Mouse (Mus musculus): ENCODE measurements around the gene Prkar1b. TPM values are rescaled to one million over a fixed set of nuclear protein-coding genes. Genes with fewer than 3 reads are reported as not detected.
A peak's percentile ranks its signal among the peaks of the same experiment; 100 is the strongest.

The Prkar1b gene
- polyA plus RNA-seq, 1 experiment from 2014 or later: 9.4 TPM

DNA sequence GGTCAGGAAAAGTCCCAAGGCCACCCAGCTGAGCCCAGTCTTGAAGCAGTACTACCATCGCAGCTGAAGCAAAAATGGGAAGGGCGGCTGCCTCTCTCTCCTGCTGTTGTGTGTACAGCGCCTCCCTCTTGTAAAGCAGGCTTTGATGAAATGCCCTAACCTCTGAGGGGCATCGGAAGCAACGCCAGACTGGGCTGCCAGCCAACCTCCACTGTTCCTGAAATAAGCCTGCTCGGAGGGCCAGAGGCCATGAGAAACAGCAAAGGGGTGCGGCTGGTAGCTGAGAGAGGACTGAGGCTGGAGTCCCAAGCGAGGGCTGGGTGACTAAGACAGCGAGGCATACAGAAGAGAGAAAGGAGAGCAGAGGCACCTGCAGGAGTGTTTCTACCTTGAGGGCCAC is 161.0 kb downstream of the Prkar1b start:
- WGBS: 16% methylated on average over 9 of the region's 9 CpGs
- peak overlapping the region; percentile 34 for H3K4me2 ChIP-seq
- peaks cover 30% of the 10 kb centered on the region for H3K27me3 ChIP-seq (replicated peaks)
- peaks cover 49% of the 10 kb centered on the region for H3K36me3 ChIP-seq
- H3K4me3 ChIP-seq: no peak overlapping the region
- H3K9ac ChIP-seq: peak overlapping the region; percentile 50
- peak; percentile 55; the same call in 1 of the 2 replicates for ATAC-seq (ENCODE audit: extremely low read depth, insufficient number of reproducible peaks, low FRiP score, low TSS enrichment)
- H3K27ac ChIP-seq (replicated peaks): peak overlapping the region; percentile 77
- no peaks in the 10 kb centered on the region for H3K9me3 ChIP-seq
- peaks cover 62% of the 10 kb centered on the region for H3K4me1 ChIP-seq

- H3K36me3 ChIP-seq: peaks cover 57% of the 10 kb centered on the region
- H3K4me3 ChIP-seq: no peak overlapping the region
- H3K9ac ChIP-seq: peak overlapping the region; percentile 50; the same call in 1 of the 2 replicates
- 66% methylated on average over 10 of the region's 10 CpGs for WGBS
- no peak overlapping the region for H3K4me2 ChIP-seq
- H3K27ac ChIP-seq (replicated peaks): peak overlapping the region; percentile 77
- H3K27me3 ChIP-seq (replicated peaks): peaks cover 22% of the 10 kb centered on the region
- no peaks in the 10 kb centered on the region for H3K9me3 ChIP-seq
- ATAC-seq (ENCODE audit: extremely low read depth, insufficient number of reproducible peaks, low FRiP score, low TSS enrichment): no peak
- H3K4me1 ChIP-seq: peaks cover 56% of the 10 kb centered on the region
These were observed 161.8 kb downstream of the Prkar1b start for GRCm38 (mm10) chr5:138987994-138988393.

GRCm38 (mm10) chr5:138981921-138982320 is 167.9 kb downstream of the Prkar1b start:
- no peak for ATAC-seq (ENCODE audit: extremely low read depth, insufficient number of reproducible peaks, low FRiP score, low TSS enrichment)
- peaks cover 94% of the 10 kb centered on the region for H3K36me3 ChIP-seq
- 70% methylated on average over 7 of the region's 9 CpGs for WGBS

DNA sequence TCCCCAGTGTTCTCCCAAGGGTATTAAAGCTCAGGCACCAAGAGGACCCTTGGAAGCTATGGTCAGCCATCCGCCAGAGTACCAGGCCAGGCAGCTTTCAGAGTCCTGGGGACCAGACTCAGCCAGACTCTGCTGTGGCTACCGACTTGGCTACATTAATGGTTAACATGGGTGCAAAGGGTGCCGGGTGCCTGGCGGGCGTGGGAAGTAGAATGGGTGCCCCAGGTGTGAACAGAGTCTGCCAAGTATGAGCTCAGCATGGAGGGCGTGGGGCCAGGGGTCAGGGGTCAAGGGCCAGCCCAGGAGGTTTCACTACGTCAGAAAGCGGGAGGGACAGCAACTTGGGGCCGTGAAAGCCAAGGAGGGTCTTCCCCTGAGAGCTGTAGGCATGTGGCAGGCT is 169.2 kb downstream of the Prkar1b start:
- H3K36me3 ChIP-seq: peaks cover 93% of the 10 kb centered on the region
- no peak overlapping the region for H3K4me2 ChIP-seq
- 83% methylated on average over 9 of the region's 9 CpGs for WGBS
- ATAC-seq (ENCODE audit: extremely low read depth, insufficient number of reproducible peaks, low FRiP score, low TSS enrichment): no peak
- no peak overlapping the region for H3K4me3 ChIP-seq
- H3K27me3 ChIP-seq (replicated peaks): no peaks in the 10 kb centered on the region
- no peaks in the 10 kb centered on the region for H3K9me3 ChIP-seq
- no peak overlapping the region for H3K27ac ChIP-seq (replicated peaks)
- H3K9ac ChIP-seq: peak overlapping the region; percentile 44; the same call in 1 of the 2 replicates
- H3K4me1 ChIP-seq: peaks cover 41% of the 10 kb centered on the region

More at GRCm38 (mm10) chr5:138981921-138982320, 167.9 kb downstream of the Prkar1b start:
- Histone ChIP-seq H3K27me3 (replicated peaks) (no peaks in the 10 kb centered on the region), H3K4me1 (peaks cover 41% of the 10 kb centered on the region), H3K27ac (replicated peaks) (no peak overlapping the region), H3K4me3 (no peak overlapping the region), H3K9me3 (no peaks in the 10 kb centered on the region), H3K4me2 (no peak overlapping the region), H3K9ac (no peak overlapping the region)

GRCm38 (mm10) chr5:138979840-138980239 is 170.0 kb downstream of the Prkar1b start:
- H3K27ac ChIP-seq (replicated peaks): 0 out of 2 replicates have a peak overlapping the region, but pooled peaks have one; percentile 12
- H3K4me3 ChIP-seq: no peak overlapping the region
- WGBS: 41% methylated on average over 8 of the region's 8 CpGs
- no peak for ATAC-seq (ENCODE audit: extremely low read depth, insufficient number of reproducible peaks, low FRiP score, low TSS enrichment)
- H3K4me2 ChIP-seq: no peak overlapping the region
- H3K36me3 ChIP-seq: peaks cover 93% of the 10 kb centered on the region
- peaks cover 41% of the 10 kb centered on the region for H3K4me1 ChIP-seq
- H3K9me3 ChIP-seq: no peaks in the 10 kb centered on the region
- peak overlapping the region; percentile 47 for H3K9ac ChIP-seq
- H3K27me3 ChIP-seq (replicated peaks): no peaks in the 10 kb centered on the region

DNA sequence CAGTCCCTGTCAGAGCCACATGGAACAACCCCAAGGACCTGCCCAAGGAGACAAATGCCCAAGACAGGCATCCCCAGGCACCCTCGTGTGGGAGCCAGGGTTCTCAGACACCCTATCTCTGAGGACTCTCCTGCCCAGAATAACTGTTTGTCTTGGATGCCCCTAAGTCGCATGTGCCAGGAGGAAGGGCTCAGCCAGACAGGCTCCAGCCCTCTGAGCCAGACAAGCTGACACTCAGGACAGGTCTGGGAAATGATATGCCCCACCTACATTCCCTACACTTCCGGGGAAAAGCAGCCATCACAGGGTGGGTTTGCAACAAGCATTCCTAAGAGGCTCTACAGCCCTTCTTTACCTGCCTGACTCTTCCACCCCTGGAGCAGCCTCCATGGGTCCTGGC is 172.0 kb downstream of the Prkar1b start:
- Histone ChIP-seq H3K27ac (replicated peaks) (peak overlapping the region; percentile 30; the same call in 1 of the 2 replicates), H3K9ac (peak overlapping the region; percentile 26; the same call in 1 of the 2 replicates), H3K9me3 (no peaks in the 10 kb centered on the region), H3K36me3 (peaks cover 72% of the 10 kb centered on the region), H3K4me3 (no peak overlapping the region), H3K27me3 (replicated peaks) (no peaks in the 10 kb centered on the region), H3K4me2 (no peak overlapping the region), H3K4me1 (peaks cover 56% of the 10 kb centered on the region)
- 17% methylated on average over 3 of the region's 3 CpGs for WGBS
- ATAC-seq (ENCODE audit: extremely low read depth, insufficient number of reproducible peaks, low FRiP score, low TSS enrichment): no peak

DNA sequence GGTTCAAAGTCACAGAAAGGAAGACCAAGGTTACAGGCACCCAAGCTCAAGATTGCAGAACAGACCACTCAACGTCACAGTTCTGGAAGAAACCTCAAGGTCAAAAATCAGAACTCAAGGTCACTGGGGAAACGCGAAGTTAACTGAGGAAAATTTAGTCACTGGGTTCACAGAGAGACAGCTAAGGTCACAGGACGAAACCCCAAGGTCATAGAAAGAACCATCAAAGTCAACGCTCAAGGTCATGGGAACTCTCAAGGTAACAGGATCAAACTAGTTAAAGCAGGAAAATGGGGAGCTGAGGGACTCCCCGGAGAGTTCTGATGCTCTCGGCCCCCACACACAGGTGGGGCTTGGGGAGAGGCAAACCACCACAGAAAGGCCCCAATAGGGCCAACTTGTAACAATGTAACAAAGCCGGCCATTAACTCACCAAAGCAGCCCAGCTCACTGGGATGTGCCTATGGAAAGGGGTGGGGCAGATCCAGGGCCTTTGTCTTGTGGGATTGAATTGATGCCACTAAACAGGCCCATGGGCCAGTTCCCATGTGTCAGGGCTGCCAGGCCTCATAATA is 174.8 kb downstream of the Prkar1b start:
- Histone ChIP-seq H3K27me3 (replicated peaks) (no peaks in the 10 kb centered on the region), H3K9me3 (no peaks in the 10 kb centered on the region), H3K27ac (replicated peaks) (peak overlapping the region; percentile 52), H3K4me2 (no peak overlapping the region), H3K36me3 (peaks cover 48% of the 10 kb centered on the region), H3K4me1 (peaks cover 62% of the 10 kb centered on the region), H3K4me3 (no peak overlapping the region), H3K9ac (no peak overlapping the region)
- 85% methylated on average over 8 of the region's 8 CpGs for WGBS
- no peak for ATAC-seq (ENCODE audit: extremely low read depth, insufficient number of reproducible peaks, low FRiP score, low TSS enrichment)

- Histone ChIP-seq H3K4me1 (peaks cover 60% of the 10 kb centered on the region), H3K9ac (no peak overlapping the region), H3K27ac (replicated peaks) (0 out of 2 replicates have a peak overlapping the region, but pooled peaks have one; percentile 8), H3K4me3 (no peak overlapping the region), H3K36me3 (peaks cover 34% of the 10 kb centered on the region), H3K27me3 (replicated peaks) (no peaks in the 10 kb centered on the region), H3K9me3 (no peaks in the 10 kb centered on the region), H3K4me2 (no peak overlapping the region)
- no peak for ATAC-seq (ENCODE audit: extremely low read depth, insufficient number of reproducible peaks, low FRiP score, low TSS enrichment)
- 79% methylated on average over 6 of the region's 6 CpGs for WGBS
These were observed 176.3 kb downstream of the Prkar1b start for GRCm38 (mm10) chr5:138973480-138973879.

GRCm38 (mm10) chr5:138971405-138971804 is 178.4 kb downstream of the Prkar1b start:
- H3K9me3 ChIP-seq: no peaks in the 10 kb centered on the region

GRCm38 (mm10) chr5:138970056-138970490 is 179.7 kb downstream of the Prkar1b start:
- H3K4me2 ChIP-seq: peak overlapping the region; percentile 27
- no peak for ATAC-seq (ENCODE audit: extremely low read depth, insufficient number of reproducible peaks, low FRiP score, low TSS enrichment)
- peak overlapping the region; percentile 24; the same call in 1 of the 2 replicates for H3K9ac ChIP-seq
- peaks cover 2% of the 10 kb centered on the region for H3K36me3 ChIP-seq
- H3K27me3 ChIP-seq (replicated peaks): no peaks in the 10 kb centered on the region
- WGBS: 26% methylated on average over 7 of the region's 7 CpGs
- H3K4me1 ChIP-seq: peaks cover 67% of the 10 kb centered on the region
- peak overlapping the region; percentile 67 for H3K27ac ChIP-seq (replicated peaks)
- H3K4me3 ChIP-seq: no peak overlapping the region
- no peaks in the 10 kb centered on the region for H3K9me3 ChIP-seq

More at GRCm38 (mm10) chr5:138971405-138971804, 178.4 kb downstream of the Prkar1b start:
- Histone ChIP-seq H3K27me3 (replicated peaks) (no peaks in the 10 kb centered on the region), H3K27ac (replicated peaks) (no peak overlapping the region), H3K4me3 (no peak overlapping the region), H3K36me3 (peaks cover 14% of the 10 kb centered on the region), H3K4me2 (no peak overlapping the region), H3K4me1 (peaks cover 57% of the 10 kb centered on the region), H3K9ac (no peak overlapping the region)
- no peak for ATAC-seq (ENCODE audit: extremely low read depth, insufficient number of reproducible peaks, low FRiP score, low TSS enrichment)
- WGBS: 57% methylated on average over 9 of the region's 9 CpGs

Measured in heart, embryonic 13.5 days (tissue).